8 mouse cellular contexts compared by ENCODE assay signal in the genomic region with DNA sequence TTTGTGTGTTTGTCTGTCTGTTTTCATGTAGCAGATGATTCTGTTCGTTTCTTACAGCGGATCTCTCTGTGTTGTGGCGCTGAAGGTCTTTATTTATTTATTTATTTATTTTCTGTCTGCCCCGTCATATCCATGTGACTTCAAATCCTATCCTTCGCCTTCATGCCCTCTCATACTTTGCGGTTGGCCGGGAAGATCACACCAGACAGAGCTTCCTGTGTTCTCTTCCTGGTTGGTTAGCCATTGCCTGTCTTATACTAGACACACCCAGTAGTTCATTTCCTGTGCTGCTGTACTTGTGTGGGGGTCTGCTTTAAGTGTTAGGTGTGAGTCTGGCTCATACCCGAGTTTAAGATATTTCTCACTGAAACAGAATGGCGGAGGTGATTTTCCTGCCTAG. TPM values are rescaled to one million over a fixed set of nuclear protein-coding genes. Genes with fewer than 3 reads are reported as not detected.
DNase-seq lines count a peak whose midpoint lies in the region; ATAC-seq and TF ChIP-seq lines count a peak whose summit lies in the region.

No protein-coding gene starts in this region.

- intact Hi-C loops in heart, postnatal 14 days (cut with DNase I) = loop anchor here (1.0 to 2.0 kb wide), 3 partner anchors 20 to 128 kb away; no protein-coding TSS in a partner anchor
- intact Hi-C loops in heart, postnatal 10 days (cut with DNase I) = loop anchor here (1.0 kb wide), 2 partner anchors 40 to 128 kb away; no protein-coding TSS in a partner anchor

- H3K4me3 ChIP-seq in heart, embryonic 13.5 days = peak overlapping the region; percentile 93
- H3K4me3 ChIP-seq in bone marrow, adult 2 months (replicated peaks; ENCODE audit: control insufficient read depth, low read depth, low read length) = peak overlapping the region; percentile 86
- peak overlapping the region; percentile 97 for H3K4me3 ChIP-seq in lung, adult 2 months (replicated peaks; ENCODE audit: extremely low read depth, low read depth, low read length)
- H3K4me3 ChIP-seq in olfactory bulb, adult 2 months (ENCODE audit: insufficient read depth, low read depth, low read length) = peak overlapping the region; percentile 93; the same call in 1 of the 2 replicates

- peak overlapping the region; percentile 65; the same call in 1 of the 2 replicates for H3K27ac ChIP-seq in heart, embryonic 13.5 days (replicated peaks)
- H3K27ac ChIP-seq in bone marrow, adult 2 months (ENCODE audit: control insufficient read depth, insufficient read depth, low read depth, low read length, poor library complexity) = no peak overlapping the region
- no peak overlapping the region for H3K27ac ChIP-seq in olfactory bulb, adult 2 months (ENCODE audit: insufficient read depth, low read depth, low read length)

- no peak for DNase-seq in heart, postnatal 14 days
- DNase-seq in heart, postnatal 10 days = peak; percentile 11 to 17
- DNase-seq in lung, adult 2 months = no peak
- DNase-seq in adrenal gland, adult 18-20 months (ENCODE audit: low spot score in 2 of 2) = no peak
- no peak for DNase-seq in adrenal gland, postnatal 36 days

- WGBS in heart, embryonic 13.5 days = 18% methylated on average over 9 of the region's 9 CpGs
- WGBS in bone marrow, adult 2 months = under 1% methylated on average over 9 of the region's 9 CpGs
- WGBS in lung, adult 2 months = 8% methylated on average over 9 of the region's 9 CpGs
- WGBS in olfactory bulb, adult 2 months = 11% methylated on average over 9 of the region's 9 CpGs

- peaks cover 48% of the 10 kb centered on the region for H3K36me3 ChIP-seq in heart, embryonic 13.5 days

- peaks cover 17% of the 10 kb centered on the region for H3K4me1 ChIP-seq in heart, embryonic 13.5 days
- H3K4me1 ChIP-seq in bone marrow, adult 2 months (ENCODE audit: control insufficient read depth, insufficient read depth, low read length) = peaks cover 1% of the 10 kb centered on the region; the same call in 1 of the 2 replicates
- H3K4me1 ChIP-seq in lung, adult 2 months (ENCODE audit: control insufficient read depth, insufficient read depth, low read length) = peaks cover 6% of the 10 kb centered on the region; the same call in 1 of the 2 replicates
- H3K4me1 ChIP-seq in olfactory bulb, adult 2 months (ENCODE audit: control insufficient read depth, insufficient read depth, low read length) = no peaks in the 10 kb centered on the region; the same call in 1 of the 2 replicates

- no peaks in the 10 kb centered on the region for H3K27me3 ChIP-seq in heart, embryonic 13.5 days (replicated peaks)

- no peak for TF ChIP-seq CTCF in bone marrow, adult 2 months (IDR thresholded peaks at IDR 0.05; ENCODE audit: control insufficient read depth, insufficient read depth, low read length)
- no peak for TF ChIP-seq CTCF in lung, adult 2 months (IDR thresholded peaks at IDR 0.05; ENCODE audit: insufficient read depth, low read length)
- no peak for TF ChIP-seq CTCF in olfactory bulb, adult 2 months (IDR thresholded peaks at IDR 0.05; ENCODE audit: insufficient read depth, low read depth, low read length)

- no peaks in the 10 kb centered on the region for H3K9me3 ChIP-seq in heart, embryonic 13.5 days

- H3K9ac ChIP-seq in heart, embryonic 13.5 days = peak overlapping the region; percentile 95

- no peak for ATAC-seq in heart, embryonic 13.5 days (ENCODE audit: extremely low read depth, insufficient number of reproducible peaks, low FRiP score, low TSS enrichment)

- peak overlapping the region; percentile 73 for H3K4me2 ChIP-seq in heart, embryonic 13.5 days

- no peak for TF ChIP-seq POLR2A in bone marrow, adult 2 months (IDR thresholded peaks at IDR 0.05; ENCODE audit: borderline replicate concordance, control insufficient read depth, low read depth, low read length)
- no peak for TF ChIP-seq POLR2A in lung, adult 2 months (IDR thresholded peaks at IDR 0.05; ENCODE audit: borderline replicate concordance, extremely low read depth, low read depth, low read length)
- TF ChIP-seq POLR2A in olfactory bulb, adult 2 months (IDR thresholded peaks at IDR 0.05; ENCODE audit: insufficient read depth, low read depth, low read length) = no peak

RNA-seq across cellular contexts. Expression of a gene that starts 1.0 kb away (rescaled TPM):
- polyA plus RNA-seq in heart, embryonic 13.5 days (2015; fragmentation: Nextera tagmentation; extraction: Ambion mirVana) = 20.6 and 21.2 TPM in 2 replicates
- 10 to 100 TPM; 10.0 to 11.4 TPM for total RNA-seq in heart, postnatal 14 days (2021)
- polyA plus RNA-seq in bone marrow, adult 2 months (2011; ENCODE audit: insufficient read depth, insufficient read length, low replicate concordance, missing spikeins) = 7.4 and 10.9 TPM in 2 replicates
- total RNA-seq in heart, postnatal 10 days (2021) = 10 to 100 TPM; 11.2 to 12.2 TPM
- 21.2 TPM in 2 replicates for polyA plus RNA-seq in lung, adult 2 months (2012; rRNA removed)
- polyA plus RNA-seq in olfactory bulb, adult 2 months (2012; ENCODE audit: insufficient read depth, insufficient read length, low replicate concordance, missing spikeins) = not detected in 2 replicates
- total RNA-seq in adrenal gland, adult 18-20 months (2021) = 10 to 100 TPM; 11.7 to 16.1 TPM
- 10 to 100 TPM; 13.4 to 16.6 TPM for total RNA-seq in adrenal gland, postnatal 36 days (2021)

RNA-seq across cellular contexts. Expression of a gene that starts 22.1 kb away (rescaled TPM):
- 30.9 and 36.8 TPM in 2 replicates for polyA plus RNA-seq in heart, embryonic 13.5 days (2015; fragmentation: Nextera tagmentation; extraction: Ambion mirVana)
- 10 to 100 TPM; 13.9 to 14.1 TPM for total RNA-seq in heart, postnatal 14 days (2021)
- 26.9 TPM in 2 replicates for polyA plus RNA-seq in bone marrow, adult 2 months (2011; ENCODE audit: insufficient read depth, insufficient read length, low replicate concordance, missing spikeins)
- 10 to 100 TPM; 14.5 to 18.0 TPM for total RNA-seq in heart, postnatal 10 days (2021)
- polyA plus RNA-seq in lung, adult 2 months (2012; rRNA removed) = 16.3 and 25.3 TPM in 2 replicates
- not detected in 2 replicates for polyA plus RNA-seq in olfactory bulb, adult 2 months (2012; ENCODE audit: insufficient read depth, insufficient read length, low replicate concordance, missing spikeins)
- total RNA-seq in adrenal gland, adult 18-20 months (2021) = 10 to 100 TPM; 27.4 to 32.4 TPM
- total RNA-seq in adrenal gland, postnatal 36 days (2021) = 10 to 100 TPM; 32.8 to 34.0 TPM

RNA-seq across cellular contexts. Expression of a gene that starts 27.1 kb away (rescaled TPM):
- 102 and 121 TPM in 2 replicates for polyA plus RNA-seq in heart, embryonic 13.5 days (2015; fragmentation: Nextera tagmentation; extraction: Ambion mirVana)
- total RNA-seq in heart, postnatal 14 days (2021) = 10 to 100 TPM; 83.3 to 89.3 TPM
- 35.1 and 73.6 TPM in 2 replicates for polyA plus RNA-seq in bone marrow, adult 2 months (2011; ENCODE audit: insufficient read depth, insufficient read length, low replicate concordance, missing spikeins)
- 100 to 1,000 TPM; 104 to 106 TPM for total RNA-seq in heart, postnatal 10 days (2021)
- 59.3 and 81.6 TPM in 2 replicates for polyA plus RNA-seq in lung, adult 2 months (2012; rRNA removed)
- polyA plus RNA-seq in olfactory bulb, adult 2 months (2012; ENCODE audit: insufficient read depth, insufficient read length, low replicate concordance, missing spikeins) = not detected in 2 replicates
- total RNA-seq in adrenal gland, adult 18-20 months (2021) = 100 to 1,000 TPM; 141 to 184 TPM
- total RNA-seq in adrenal gland, postnatal 36 days (2021) = 100 to 1,000 TPM; 196 to 197 TPM

RNA-seq across cellular contexts. Expression of a gene that starts 29.7 kb away (rescaled TPM):
- polyA plus RNA-seq in heart, embryonic 13.5 days (2015; fragmentation: Nextera tagmentation; extraction: Ambion mirVana) = 19.9 and 23.7 TPM in 2 replicates
- total RNA-seq in heart, postnatal 14 days (2021) = 10 to 100 TPM; 24.8 to 26.9 TPM
- polyA plus RNA-seq in bone marrow, adult 2 months (2011; ENCODE audit: insufficient read depth, insufficient read length, low replicate concordance, missing spikeins) = 104 and 152 TPM in 2 replicates
- total RNA-seq in heart, postnatal 10 days (2021) = 10 to 100 TPM; 22.8 to 24.2 TPM
- polyA plus RNA-seq in lung, adult 2 months (2012; rRNA removed) = 142 and 151 TPM in 2 replicates
- 63.4 TPM in 1 of 2 replicates, not detected in the other for polyA plus RNA-seq in olfactory bulb, adult 2 months (2012; ENCODE audit: insufficient read depth, insufficient read length, low replicate concordance, missing spikeins)
- 10 to 100 TPM; 45.5 to 52.7 TPM for total RNA-seq in adrenal gland, adult 18-20 months (2021)
- 10 to 100 TPM; 32.3 to 40.4 TPM for total RNA-seq in adrenal gland, postnatal 36 days (2021)

RNA-seq across cellular contexts. Expression of a gene that starts 34.2 kb away (rescaled TPM):
- 18.7 and 18.8 TPM in 2 replicates for polyA plus RNA-seq in heart, embryonic 13.5 days (2015; fragmentation: Nextera tagmentation; extraction: Ambion mirVana)
- total RNA-seq in heart, postnatal 14 days (2021) = 10 to 100 TPM; 26.0 TPM
- 33.6 and 56.7 TPM in 2 replicates for polyA plus RNA-seq in bone marrow, adult 2 months (2011; ENCODE audit: insufficient read depth, insufficient read length, low replicate concordance, missing spikeins)
- 10 to 100 TPM; 29.8 to 33.5 TPM for total RNA-seq in heart, postnatal 10 days (2021)
- 9.9 and 15.8 TPM in 2 replicates for polyA plus RNA-seq in lung, adult 2 months (2012; rRNA removed)
- 79.2 and 81.5 TPM in 2 replicates for polyA plus RNA-seq in olfactory bulb, adult 2 months (2012; ENCODE audit: insufficient read depth, insufficient read length, low replicate concordance, missing spikeins)
- 10 to 100 TPM; 24.0 to 36.4 TPM for total RNA-seq in adrenal gland, adult 18-20 months (2021)
- 10 to 100 TPM; 36.5 to 42.6 TPM for total RNA-seq in adrenal gland, postnatal 36 days (2021)

Comparison
In these comparisons a context has a peak if more than half of its experiments do, and no peak if none do; other contexts are left out.
1. DNase-seq: peak in heart, postnatal 10 days (2 of 2); none in heart, postnatal 14 days (0 of 2), lung, adult 2 months (single experiment), adrenal gland, adult 18-20 months (0 of 2) and adrenal gland, postnatal 36 days (0 of 2).
2. Peak in every context shown above with its lines, with median percentiles within 50 percentile points of each other: H3K4me3 ChIP-seq.